Mouse (Mus musculus): ENCODE measurements around the gene Hdx. TPM values are rescaled to one million over a fixed set of nuclear protein-coding genes. Genes with fewer than 3 reads are reported as not detected.
A peak's percentile ranks its signal among the peaks of the same experiment; 100 is the strongest.

Gene Hdx
- 0.56 and 0.57 TPM in 2 replicates for polyA plus RNA-seq (2015; fragmentation: Nextera tagmentation; extraction: Ambion mirVana)

DNA sequence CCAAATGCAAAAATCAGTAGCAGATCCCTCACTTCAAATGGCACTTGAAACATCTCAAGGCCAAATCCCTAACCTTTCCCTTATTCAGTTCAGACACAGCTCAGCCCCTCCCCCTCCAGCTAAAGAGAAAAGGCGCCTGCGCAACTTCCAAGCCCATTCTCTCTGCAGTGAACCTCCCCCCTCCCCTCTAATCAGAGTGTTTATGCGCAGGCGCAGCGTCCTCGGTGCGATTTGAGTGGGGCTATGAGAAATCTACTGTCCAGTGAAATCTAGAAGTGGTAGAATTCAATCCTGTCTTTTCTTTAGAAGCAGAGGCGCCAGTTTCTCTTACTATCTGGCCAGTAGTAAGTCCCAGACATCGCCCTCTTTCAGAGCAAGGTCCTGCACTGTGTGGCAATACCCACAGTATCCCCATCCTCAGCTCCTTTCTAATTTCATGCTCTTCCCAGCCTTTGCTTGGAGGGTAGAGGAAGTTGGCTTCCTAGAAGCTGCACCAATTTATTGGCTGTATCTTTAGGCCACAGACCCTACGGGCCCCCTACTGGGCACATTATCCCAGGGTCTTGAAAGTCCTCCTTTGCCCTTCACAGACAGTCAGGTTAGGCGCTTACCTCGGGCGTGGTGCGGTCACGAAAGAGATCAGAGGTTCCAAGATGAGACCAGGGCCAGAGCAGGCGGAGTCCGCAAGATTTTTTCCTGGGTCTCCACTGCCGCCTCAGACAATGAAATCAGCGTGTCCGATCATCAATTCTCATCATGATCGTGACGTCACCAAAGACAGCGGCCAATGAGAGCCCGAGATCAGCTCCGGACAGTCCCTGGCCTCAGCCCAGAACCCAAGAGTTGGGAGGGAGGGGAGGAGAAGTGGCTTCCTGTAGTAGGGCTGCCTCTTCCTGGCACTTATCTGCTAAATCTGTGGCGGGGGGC is at the start of gene Hdx:
Gene Hdx, minus strand, starts transcription at position 724 of the 927 bp plus-strand sequence.
- WGBS = 23% methylated on average over 26 of the region's 26 CpGs
- no peaks in the 10 kb centered on the region for H3K4me1 ChIP-seq (replicated peaks; ENCODE audit: insufficient read depth, low read length)
- no peak within 1 kb of the TSS for H3K27ac ChIP-seq
- no peaks in the 10 kb centered on the region for H3K27me3 ChIP-seq (ENCODE audit: insufficient read depth, low read length)
- H3K9me3 ChIP-seq (replicated peaks; ENCODE audit: low read length) = no peaks in the 10 kb centered on the region
- peak within 1 kb of the TSS; percentile 47 for H3K4me2 ChIP-seq (ENCODE audit: low read length)
- peak; percentile 17; the same call in 1 of the 2 replicates for TF ChIP-seq CTCF (IDR thresholded peaks at IDR 0.05; ENCODE audit: low read depth)
- peak within 1 kb of the TSS; percentile 46 for H3K4me3 ChIP-seq (replicated peaks; ENCODE audit: low read depth, low read length)
- peak; percentile 84 for DNase-seq (ENCODE audit: low spot score)
- no peaks in the 10 kb centered on the region for H3K36me3 ChIP-seq (ENCODE audit: insufficient read depth, low read length)
- peak; percentile 87 for ATAC-seq (replicated peaks; ENCODE audit: low FRiP score, low read depth)
- 0 out of 2 replicates have a peak within 1 kb of the TSS, but pooled peaks have one; percentile 38 for H3K9ac ChIP-seq (ENCODE audit: low read depth, low read length)

DNA sequence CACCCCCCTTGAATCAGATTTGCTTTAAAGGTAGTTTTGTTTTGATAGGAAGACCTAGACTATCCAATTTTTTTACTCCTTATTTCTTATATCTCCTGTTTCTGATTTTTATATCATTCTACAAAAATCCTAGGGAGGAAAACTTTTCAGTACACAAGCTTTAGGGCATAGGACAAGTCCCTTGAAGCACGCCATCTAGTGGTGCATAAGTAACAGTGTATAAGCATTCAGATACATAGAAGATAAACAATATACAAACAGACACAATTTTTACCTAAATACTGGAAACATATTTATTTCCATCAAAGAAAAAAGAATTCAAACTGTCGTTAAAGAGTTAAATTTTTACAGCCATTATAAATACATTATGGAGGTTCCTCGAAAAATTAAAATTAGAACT is 11.2 kb downstream of the Hdx start:
- no peaks in the 10 kb centered on the region for H3K4me1 ChIP-seq (replicated peaks; ENCODE audit: insufficient read depth, low read length)
- no peak overlapping the region for H3K9ac ChIP-seq (ENCODE audit: low read depth, low read length)
- DNase-seq (ENCODE audit: low spot score) (peak; percentile 1), ATAC-seq (replicated peaks; ENCODE audit: low FRiP score, low read depth) (no peak)
- H3K27me3 ChIP-seq (ENCODE audit: insufficient read depth, low read length) = no peaks in the 10 kb centered on the region
- no peaks in the 10 kb centered on the region for H3K9me3 ChIP-seq (replicated peaks; ENCODE audit: low read length)
- no peak overlapping the region for H3K4me3 ChIP-seq (replicated peaks; ENCODE audit: low read depth, low read length)
- H3K4me2 ChIP-seq (ENCODE audit: low read length) = no peak overlapping the region
- no peaks in the 10 kb centered on the region for H3K36me3 ChIP-seq (ENCODE audit: insufficient read depth, low read length)
- WGBS = 55% methylated on average over 3 of the region's 3 CpGs
- no peak overlapping the region for H3K27ac ChIP-seq
- TF ChIP-seq CTCF (IDR thresholded peaks at IDR 0.05; ENCODE audit: low read depth) = peak; percentile 48; the same call in 1 of the 2 replicates

DNA sequence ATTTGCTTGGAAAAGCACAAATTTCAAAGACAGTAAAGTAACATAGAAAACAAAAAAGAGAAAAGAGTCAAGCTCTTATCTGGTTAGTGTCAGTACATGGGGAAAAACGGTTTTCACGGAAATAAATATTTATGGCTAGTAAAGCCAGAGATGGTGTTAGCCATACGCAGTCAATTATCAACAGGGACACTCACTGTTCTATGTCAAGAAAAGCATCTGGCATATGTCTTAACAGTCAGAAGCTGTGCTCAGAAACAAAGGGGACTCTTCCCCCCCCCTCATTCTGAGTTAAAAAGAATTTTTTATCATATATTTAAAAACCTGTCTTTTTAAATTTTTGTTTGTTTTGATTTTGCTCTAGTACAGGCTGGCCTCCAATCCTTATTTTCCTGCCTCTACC is 25.2 kb downstream of the Hdx start:
- Histone ChIP-seq H3K4me3 (replicated peaks; ENCODE audit: low read depth, low read length) (no peak overlapping the region), H3K4me2 (ENCODE audit: low read length) (no peak overlapping the region), H3K9me3 (replicated peaks; ENCODE audit: low read length) (no peaks in the 10 kb centered on the region), H3K4me1 (replicated peaks; ENCODE audit: insufficient read depth, low read length) (no peaks in the 10 kb centered on the region), H3K36me3 (ENCODE audit: insufficient read depth, low read length) (no peaks in the 10 kb centered on the region), H3K9ac (ENCODE audit: low read depth, low read length) (no peak overlapping the region), H3K27ac (no peak overlapping the region), H3K27me3 (ENCODE audit: insufficient read depth, low read length) (no peaks in the 10 kb centered on the region)
- 74% methylated on average over 3 of the region's 3 CpGs for WGBS
- DNase-seq (ENCODE audit: low spot score) (no peak), ATAC-seq (replicated peaks; ENCODE audit: low FRiP score, low read depth) (no peak)
- TF ChIP-seq CTCF (IDR thresholded peaks at IDR 0.05; ENCODE audit: low read depth) = no peak

DNA sequence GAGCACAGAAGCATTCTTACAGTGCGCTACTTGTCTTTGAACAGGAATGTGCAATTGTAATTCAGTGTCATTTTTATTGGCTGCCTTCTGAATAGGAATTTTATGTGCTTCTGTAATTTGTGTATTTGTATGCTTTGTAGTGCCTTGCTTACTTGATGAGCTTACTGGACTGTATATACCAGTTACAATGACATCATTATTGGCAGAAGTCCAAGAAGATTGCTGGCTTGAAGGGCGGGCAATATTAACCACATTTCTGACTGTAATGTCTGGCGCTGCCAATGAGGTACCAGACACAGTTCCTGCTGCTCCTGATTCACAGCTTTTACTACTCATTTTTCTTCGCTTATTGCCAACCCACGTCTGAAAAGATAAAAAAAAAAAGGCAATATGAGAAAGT is 36.5 kb downstream of the Hdx start:
- TF ChIP-seq CTCF (IDR thresholded peaks at IDR 0.05; ENCODE audit: low read depth) = no peak

DNA sequence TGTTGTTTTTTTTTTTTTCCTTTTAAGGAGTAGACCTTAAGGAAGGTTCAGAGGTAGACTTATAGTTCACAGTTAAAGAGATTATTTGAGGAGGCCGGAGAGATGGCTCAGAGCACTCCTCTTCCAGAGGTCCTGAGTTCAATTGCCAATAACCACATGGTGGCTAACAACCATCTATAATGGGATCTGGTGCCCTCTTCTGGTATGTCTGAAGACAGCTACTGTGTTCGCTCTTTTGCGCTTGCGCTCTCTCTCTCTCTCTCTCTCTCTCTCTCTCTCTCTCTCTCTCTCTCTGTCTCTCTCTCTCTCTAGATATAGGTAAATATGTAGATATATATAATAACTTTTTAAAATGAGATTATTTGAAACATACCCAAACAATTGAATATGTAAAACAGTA is 38.2 kb downstream of the Hdx start:
- no peak overlapping the region for H3K27ac ChIP-seq
- H3K4me1 ChIP-seq (replicated peaks; ENCODE audit: insufficient read depth, low read length) = no peaks in the 10 kb centered on the region
- no peak for DNase-seq (ENCODE audit: low spot score)
- no peak overlapping the region for H3K4me3 ChIP-seq (replicated peaks; ENCODE audit: low read depth, low read length)
- 92% methylated on average over 4 of the region's 4 CpGs for WGBS
- TF ChIP-seq CTCF (IDR thresholded peaks at IDR 0.05; ENCODE audit: low read depth) = peak; percentile 35; the same call in 1 of the 2 replicates
- no peak overlapping the region for H3K4me2 ChIP-seq (ENCODE audit: low read length)
- no peak for ATAC-seq (replicated peaks; ENCODE audit: low FRiP score, low read depth)
- H3K36me3 ChIP-seq (ENCODE audit: insufficient read depth, low read length) = no peaks in the 10 kb centered on the region
- no peaks in the 10 kb centered on the region for H3K27me3 ChIP-seq (ENCODE audit: insufficient read depth, low read length)
- H3K9ac ChIP-seq (ENCODE audit: low read depth, low read length) = no peak overlapping the region
- no peaks in the 10 kb centered on the region for H3K9me3 ChIP-seq (replicated peaks; ENCODE audit: low read length)

More for the DNA sequence above, 36.5 kb downstream of the Hdx start:
- H3K27ac ChIP-seq = no peak overlapping the region
- no peaks in the 10 kb centered on the region for H3K27me3 ChIP-seq (ENCODE audit: insufficient read depth, low read length)
- H3K9ac ChIP-seq (ENCODE audit: low read depth, low read length) = no peak overlapping the region
- H3K9me3 ChIP-seq (replicated peaks; ENCODE audit: low read length) = no peaks in the 10 kb centered on the region
- no peak overlapping the region for H3K4me2 ChIP-seq (ENCODE audit: low read length)
- DNase-seq (ENCODE audit: low spot score) (peak; percentile 0), ATAC-seq (replicated peaks; ENCODE audit: low FRiP score, low read depth) (no peak)
- no peak overlapping the region for H3K4me3 ChIP-seq (replicated peaks; ENCODE audit: low read depth, low read length)
- H3K36me3 ChIP-seq (ENCODE audit: insufficient read depth, low read length) = no peaks in the 10 kb centered on the region
- no peaks in the 10 kb centered on the region for H3K4me1 ChIP-seq (replicated peaks; ENCODE audit: insufficient read depth, low read length)
- 73% methylated on average over 5 of the region's 5 CpGs for WGBS

DNA sequence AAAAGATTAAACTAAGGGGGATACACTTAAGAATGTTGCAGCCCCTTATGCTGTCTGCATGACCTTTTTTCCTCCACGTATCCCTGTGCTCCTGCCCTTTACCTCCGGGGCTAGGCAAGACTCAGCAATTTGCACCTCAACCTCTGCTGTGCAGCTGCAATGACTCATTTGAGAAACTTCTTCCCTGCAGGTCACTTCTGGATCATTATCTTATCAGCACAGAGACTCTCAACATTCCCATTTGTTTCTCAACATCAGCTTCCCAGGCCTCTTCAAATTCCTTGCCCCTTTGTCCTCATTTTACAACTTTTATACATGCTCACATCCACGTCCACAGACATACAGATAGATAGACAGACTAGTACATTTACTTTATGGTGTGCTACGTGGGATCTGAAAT is 51.9 kb downstream of the Hdx start:
- WGBS = 85% methylated on average over 4 of the region's 4 CpGs
- no peak overlapping the region for H3K4me2 ChIP-seq (ENCODE audit: low read length)
- DNase-seq (ENCODE audit: low spot score) = no peak
- no peak overlapping the region for H3K4me3 ChIP-seq (replicated peaks; ENCODE audit: low read depth, low read length)
- no peak overlapping the region for H3K27ac ChIP-seq
- no peaks in the 10 kb centered on the region for H3K36me3 ChIP-seq (ENCODE audit: insufficient read depth, low read length)
- ATAC-seq (replicated peaks; ENCODE audit: low FRiP score, low read depth) = no peak
- H3K27me3 ChIP-seq (ENCODE audit: insufficient read depth, low read length) = no peaks in the 10 kb centered on the region
- TF ChIP-seq CTCF (IDR thresholded peaks at IDR 0.05; ENCODE audit: low read depth) = no peak
- H3K4me1 ChIP-seq (replicated peaks; ENCODE audit: insufficient read depth, low read length) = no peaks in the 10 kb centered on the region
- H3K9ac ChIP-seq (ENCODE audit: low read depth, low read length) = no peak overlapping the region
- no peaks in the 10 kb centered on the region for H3K9me3 ChIP-seq (replicated peaks; ENCODE audit: low read length)

Data from kidney, postnatal 0 days (tissue).